Mouse (Mus musculus) ES-E14 (cell line): ENCODE results near the gene Phldb1. TPM values are rescaled to one million over a fixed set of nuclear protein-coding genes. Genes with fewer than 3 reads are reported as not detected.

Experiments
- DNase-seq: peaks from one replicate; pipeline ENCODE4 v3.0.0-alpha.2; 2013; ENCODE audit warnings: low read depth, low spot score
- H3K27ac ChIP-seq: 2 replicates; pipeline ENCODE4 v1.5.1; 2012; ENCODE audit warnings: low read depth, mild to moderate bottlenecking, low read length, moderate library complexity, mixed read lengths; ENCODE audit not compliant: poor library complexity, insufficient read depth, severe bottlenecking
- H3K36me3 ChIP-seq: 2 replicates; pipeline ENCODE4 v1.6.1; 2012; ENCODE audit warnings: mild to moderate bottlenecking, low read length, moderate library complexity, mixed read lengths; ENCODE audit not compliant: control insufficient read depth, poor library complexity, insufficient read depth, severe bottlenecking
- H3K4me1 ChIP-seq, 2 experiments: fragments of 150-350 bp in 1 of 2; sonication (generic) in 1 of 2; 2 replicates each; pipeline ENCODE4 v1.6.1; 2012; ENCODE audit warnings: low read length in 2 of 2, mild to moderate bottlenecking in 1 of 2, mixed read lengths in 1 of 2; ENCODE audit not compliant: control insufficient read depth in 2 of 2, insufficient read depth in 2 of 2, poor library complexity in 1 of 2
- H3K4me3 ChIP-seq, 2 experiments: fragments of 150-350 bp in 1 of 2; sonication (generic) in 1 of 2; 2 replicates each; pipeline ENCODE4 v1.5.1; 2012; ENCODE audit warnings: low read length in 2 of 2, low read depth in 1 of 2, mild to moderate bottlenecking in 1 of 2, mixed read lengths in 1 of 2; ENCODE audit not compliant: insufficient read depth in 1 of 2, poor library complexity in 1 of 2, severe bottlenecking in 1 of 2
- H3K9ac ChIP-seq: 2 replicates; pipeline ENCODE4 v1.6.1; 2012; ENCODE audit warnings: low read depth, mild to moderate bottlenecking, low read length, mixed read lengths; ENCODE audit not compliant: poor library complexity, insufficient read depth, severe bottlenecking
- H3K9me3 ChIP-seq: fragments of 150-350 bp; sonication (generic); 2 replicates; pipeline ENCODE4 v1.6.1; 2012; ENCODE audit warnings: low read depth, mild to moderate bottlenecking, low read length; ENCODE audit not compliant: control insufficient read depth, insufficient read depth
- CHD2 ChIP-seq: IDR thresholded peaks from 2 replicates; pipeline ENCODE4 v1.6.1; 2014; ENCODE audit warnings: mild to moderate bottlenecking, low read depth, low read length, inconsistent platforms
- HCFC1 ChIP-seq: IDR thresholded peaks from 2 replicates; pipeline ENCODE4 v1.6.1; 2012; ENCODE audit warnings: low read length, inconsistent platforms, borderline replicate concordance; ENCODE audit not compliant: insufficient read depth
- MAFK ChIP-seq: IDR thresholded peaks from 2 replicates; pipeline ENCODE4 v1.6.1; 2014; ENCODE audit warnings: mild to moderate bottlenecking, low read depth, low read length, inconsistent platforms; ENCODE audit not compliant: insufficient read depth
- ZC3H11A ChIP-seq: IDR thresholded peaks from 2 replicates; pipeline ENCODE4 v1.6.1; 2012; ENCODE audit warnings: low read depth, mild to moderate bottlenecking, inconsistent platforms, low read length, borderline replicate concordance
- ZNF384 ChIP-seq: IDR thresholded peaks from 2 replicates; pipeline ENCODE4 v1.6.1; 2012; ENCODE audit warnings: low read depth, low read length, inconsistent platforms
- in situ Hi-C, 2 experiments: fragments of 600-800 bp; cut with MboI; formaldehyde crosslinking; loops; one replicate each; pipeline ENCODE4 v1.15.1; 2025; ENCODE audit warnings: low sequenced_read_pairs in 2 of 2, inconsistent platforms in 1 of 2; ENCODE audit not compliant: unreplicated experiment in 2 of 2
- total RNA-seq: library from RNA; depleted of rRNA; stranded (reverse); fragments of 300-350 nt; gene quantifications from 2 replicates; pipeline ENCODE4 v1.2.3, GENCODE M21; 2012

The Phldb1 gene
- total RNA-seq, 1 experiment = 44.0 TPM

DNA sequence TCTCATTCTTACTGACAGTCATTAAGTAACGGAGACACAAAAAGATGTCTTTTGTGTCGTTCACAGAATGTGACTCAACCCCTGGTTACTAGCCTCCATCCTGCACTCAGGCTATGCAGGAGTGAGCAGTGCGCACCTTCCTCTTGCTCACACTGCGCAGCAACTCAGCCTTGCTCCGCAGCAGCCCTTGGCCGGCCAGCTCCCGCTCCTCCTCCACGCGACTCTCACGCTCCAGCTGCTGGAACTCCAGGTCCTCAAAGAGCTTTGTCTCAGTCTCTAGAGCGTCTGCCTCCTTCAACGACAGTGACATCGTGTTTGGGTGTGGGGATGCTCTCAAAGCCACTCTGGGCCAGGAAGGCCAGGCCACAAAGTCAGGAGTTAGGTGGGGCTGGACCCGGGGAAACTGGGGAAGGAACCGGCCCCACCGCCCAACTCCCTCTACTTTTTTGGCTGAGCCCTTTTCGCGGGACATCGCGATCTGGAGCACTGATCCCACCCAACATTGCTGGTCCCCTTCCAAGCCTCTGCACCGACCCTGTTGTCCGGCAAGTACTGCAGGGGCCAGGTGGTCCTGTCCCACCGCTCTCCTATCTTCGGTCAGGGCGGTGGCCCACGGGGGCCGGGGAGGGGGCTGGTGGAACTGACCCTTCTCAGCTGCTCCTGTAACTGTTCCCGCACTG is 27.1 kb downstream of the Phldb1 start:
- no peaks in the 10 kb centered on the region; the same call in 1 of the 2 replicates for H3K36me3 ChIP-seq
- peak overlapping the region; percentile 63 to 65 for H3K4me3 ChIP-seq
- H3K9me3 ChIP-seq = no peaks in the 10 kb centered on the region
- DNase-seq = no peak
- H3K27ac ChIP-seq = no peak overlapping the region
- in situ Hi-C loops = no loop called here
- peak overlapping the region; percentile 55 for H3K9ac ChIP-seq
- H3K4me1 ChIP-seq = peaks cover 0 to 12% of the 10 kb centered on the region in 2 experiments; a peak in 1 of 4 replicates
- TF ChIP-seq MAFK (no peak), CHD2 (no peak), ZNF384 (no peak), ZC3H11A (no peak), HCFC1 (no peak)

DNA sequence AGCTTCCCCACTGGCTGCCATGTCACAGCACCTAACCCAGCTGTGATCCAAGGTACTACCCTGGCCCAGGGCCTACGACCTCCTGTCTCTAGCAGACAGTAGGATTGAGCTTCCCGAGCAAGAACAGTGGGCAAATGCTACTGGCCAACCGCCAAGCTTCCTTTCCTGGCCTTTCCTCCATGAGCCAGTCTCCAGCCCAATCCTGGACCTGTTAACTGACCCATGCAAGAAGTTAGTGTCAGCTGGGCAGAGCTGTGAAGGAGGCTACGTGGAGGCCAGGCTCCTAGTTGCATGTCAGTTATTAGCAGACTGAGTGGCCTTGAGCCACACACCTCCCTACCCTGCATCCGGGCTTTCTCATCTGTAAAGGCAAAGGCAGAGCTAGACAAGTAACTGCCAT is 35.3 kb downstream of the Phldb1 start:
- in situ Hi-C loops = no loop called here
- TF ChIP-seq HCFC1 = no peak
- no peak for TF ChIP-seq MAFK
- DNase-seq = no peak
- no peaks in the 10 kb centered on the region for H3K9me3 ChIP-seq
- H3K4me1 ChIP-seq = peaks cover 0 to 6% of the 10 kb centered on the region in 2 experiments; a peak in 1 of 4 replicates
- H3K36me3 ChIP-seq = no peaks in the 10 kb centered on the region
- H3K9ac ChIP-seq = no peak overlapping the region
- no peak overlapping the region for H3K4me3 ChIP-seq
- H3K27ac ChIP-seq = no peak overlapping the region

DNA sequence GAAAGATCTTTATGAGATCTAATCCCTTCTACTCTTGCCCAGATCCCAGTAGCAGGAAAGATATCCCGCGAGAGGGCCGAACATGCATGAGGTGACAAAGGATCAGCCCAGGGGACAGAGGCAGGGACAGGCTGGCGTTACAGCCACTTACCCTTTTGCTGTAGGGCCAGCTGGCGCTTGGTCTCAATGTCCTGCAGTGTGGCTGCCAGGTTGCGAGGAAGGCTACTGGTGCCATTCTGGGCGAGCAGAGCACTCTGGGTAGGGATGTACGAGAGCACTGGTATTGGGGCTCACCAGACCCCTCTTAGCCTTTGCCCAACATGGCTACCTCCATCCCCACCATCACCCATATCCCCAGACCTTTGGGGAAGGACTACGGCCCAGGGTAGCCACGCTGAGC is 35.8 kb downstream of the Phldb1 start:
- Histone ChIP-seq H3K27ac (no peak overlapping the region), H3K4me1 (peaks cover 0 to 6% of the 10 kb centered on the region in 2 experiments; a peak in 1 of 4 replicates), H3K36me3 (no peaks in the 10 kb centered on the region), H3K9me3 (no peaks in the 10 kb centered on the region), H3K9ac (no peak overlapping the region), H3K4me3 (no peak overlapping the region)
- TF ChIP-seq MAFK = no peak
- TF ChIP-seq ZC3H11A = no peak
- TF ChIP-seq HCFC1 = no peak
- TF ChIP-seq ZNF384 = no peak
- TF ChIP-seq CHD2 = no peak
- no peak for DNase-seq
- in situ Hi-C loops = no loop called here

- peaks cover 3% of the 10 kb centered on the region; the same call in 1 of the 2 replicates for H3K36me3 ChIP-seq
- peaks cover 0 to 10% of the 10 kb centered on the region in 2 experiments; a peak in 2 of 4 replicates for H3K4me1 ChIP-seq
- H3K27ac ChIP-seq = no peak overlapping the region
- DNase-seq = no peak
- TF ChIP-seq CHD2 (no peak), MAFK (no peak), ZNF384 (no peak), HCFC1 (no peak), ZC3H11A (no peak)
- in situ Hi-C loops = no loop called here
- H3K9me3 ChIP-seq = no peaks in the 10 kb centered on the region
- H3K9ac ChIP-seq = peak overlapping the region; percentile 8; the same call in 1 of the 2 replicates
- peak overlapping the region; percentile 42 to 46; a peak in 3 of 4 replicates for H3K4me3 ChIP-seq
These were observed 37.1 kb downstream of the Phldb1 start for GRCm38 (mm10) chr9:44697866-44698265.
